Mouse (Mus musculus) neural tube, embryonic 14.5 days (tissue): ENCODE results near the gene Olfr247. TPM values are rescaled to one million over a fixed set of nuclear protein-coding genes. Genes with fewer than 3 reads are reported as not detected.

Experiments
- polyA plus RNA-seq: library from polyadenylated mRNA; unstranded; fragments of >200 nt; fragmentation: Nextera tagmentation; extraction: Ambion mirVana; gene quantifications from 2 replicates; pipeline ENCODE4 v1.2.1, GENCODE M21; 2014

The Olfr247 gene
- polyA plus RNA-seq, 1 experiment from 2014 or later, result not detected

Other genes starting within 250 kb of the Olfr247 start
- gene Olfr805, start 246.8 kb downstream of the Olfr247 start, polyA plus RNA-seq, result not detected in 2 replicates
- not detected in 2 replicates for gene Olfr806, start 234.2 kb downstream of the Olfr247 start, polyA plus RNA-seq
- gene Olfr807, start 218.3 kb downstream of the Olfr247 start, polyA plus RNA-seq, result not detected in 2 replicates
- not detected in 2 replicates for gene Olfr808, start 210.7 kb downstream of the Olfr247 start, polyA plus RNA-seq
- gene Olfr809, start 201.5 kb downstream of the Olfr247 start, polyA plus RNA-seq, result not detected in 2 replicates
- not detected in 2 replicates for gene Olfr810, start 181.2 kb downstream of the Olfr247 start, polyA plus RNA-seq
- gene Olfr811, start 171.7 kb downstream of the Olfr247 start, polyA plus RNA-seq, result not detected in 2 replicates
- gene Olfr812, start 130.0 kb downstream of the Olfr247 start, polyA plus RNA-seq, result not detected in 2 replicates
- gene Olfr813, start 120.8 kb downstream of the Olfr247 start, polyA plus RNA-seq, result not detected in 2 replicates
- gene Olfr814, start 96.3 kb downstream of the Olfr247 start, polyA plus RNA-seq, result not detected in 2 replicates
- gene Olfr815, start 70.3 kb downstream of the Olfr247 start, polyA plus RNA-seq, result not detected in 2 replicates
- gene Olfr816, start 60.5 kb downstream of the Olfr247 start, polyA plus RNA-seq, result not detected in 2 replicates
- not detected in 2 replicates for gene Olfr818, start 27.0 kb downstream of the Olfr247 start, polyA plus RNA-seq
- gene Olfr819, start 8.9 kb downstream of the Olfr247 start, polyA plus RNA-seq, result not detected in 2 replicates
- gene Gm10310, start 8.9 kb upstream of the Olfr247 start, polyA plus RNA-seq, result not detected in 2 replicates
- not detected in 2 replicates for gene Olfr820, start 36.5 kb upstream of the Olfr247 start, polyA plus RNA-seq
- not detected in 2 replicates for gene Olfr821, start 54.2 kb upstream of the Olfr247 start, polyA plus RNA-seq
- not detected in 2 replicates for gene Olfr822, start 95.1 kb upstream of the Olfr247 start, polyA plus RNA-seq
- not detected in 2 replicates for gene Olfr823, start 139.2 kb upstream of the Olfr247 start, polyA plus RNA-seq
- not detected in 2 replicates for gene Olfr824, start 153.9 kb upstream of the Olfr247 start, polyA plus RNA-seq
- not detected in 2 replicates for gene Olfr825, start 190.6 kb upstream of the Olfr247 start, polyA plus RNA-seq
- gene Olfr826, start 208.0 kb upstream of the Olfr247 start, polyA plus RNA-seq, result not detected in 2 replicates
- not detected in 2 replicates for gene Olfr827, start 238.3 kb upstream of the Olfr247 start, polyA plus RNA-seq